ENCODE assay signal across 20 mouse cellular contexts in the genomic region with DNA sequence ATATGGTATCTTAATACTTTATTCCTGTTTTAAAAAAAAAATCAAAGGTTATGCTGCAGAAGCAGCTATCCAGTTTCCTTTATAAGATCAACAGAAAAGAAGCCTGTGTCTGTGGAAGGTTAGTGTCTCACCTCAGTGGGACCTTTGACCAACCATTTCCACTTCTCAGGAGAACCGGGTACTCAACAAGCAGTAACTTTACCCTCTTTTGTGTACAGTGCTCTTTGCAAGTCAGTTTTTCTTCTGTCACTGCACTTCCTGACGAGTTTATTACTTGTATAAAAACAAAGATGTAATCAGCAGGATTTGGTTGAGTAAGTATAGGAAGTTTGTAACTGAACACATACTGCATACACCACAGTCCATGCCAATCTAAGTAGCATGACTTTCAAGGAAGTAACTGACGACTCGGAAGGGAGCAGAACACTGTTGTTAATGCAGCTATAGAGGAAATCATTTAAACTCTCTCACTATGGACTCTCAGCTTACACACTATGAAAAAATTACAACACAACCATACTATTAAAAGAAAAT.
DNase-seq lines count a peak whose midpoint lies in the region; ATAC-seq and TF ChIP-seq lines count a peak whose summit lies in the region.
"Had no signal": no experiment of that assay in that cellular context is flagged by ENCODE, and none has a peak within 500 bp of the region (broad histone marks: within the 10 kb centered on the region; RNA-seq: fewer than 3 reads in every experiment).

No protein-coding gene starts in this region.

- DNase-seq in liver, adult 2 months (ENCODE audit: extremely low read depth, low read depth, low spot score), result peak; percentile 29
- no peak for DNase-seq in liver, embryonic 11.5 days (ENCODE audit: low spot score)
- DNase-seq in large intestine, adult 2 months (ENCODE audit: low read depth, low spot score), result peak; percentile 24
- no peak for DNase-seq in hindbrain, embryonic 14.5 days (ENCODE audit: low spot score)
- DNase-seq: cerebellum, postnatal 10 days; gastrocnemius, postnatal 25 days; heart, postnatal 10 days; layer of hippocampus, postnatal 36 days; liver; right cerebral cortex, postnatal 4 days; thymus, postnatal 4 days had no signal

- H3K79me2 ChIP-seq in liver, adult 2 months (ENCODE audit: control insufficient read depth, insufficient read depth, low read length), result peaks cover 14% of the 10 kb centered on the region

- H3K4me2 ChIP-seq in liver, embryonic 11.5 days, result no peak overlapping the region
- no peak overlapping the region for H3K4me2 ChIP-seq in hindbrain, embryonic 14.5 days (replicated peaks)
- H3K4me2 ChIP-seq in hindbrain, embryonic 13.5 days, result no peak overlapping the region
- H3K4me2 ChIP-seq: forebrain, embryonic 13.5 days; neural tube, embryonic 12.5 days had no signal

- no peaks in the 10 kb centered on the region for H3K9me3 ChIP-seq in liver, embryonic 11.5 days (ENCODE audit: control insufficient read depth, low read length)
- H3K9me3 ChIP-seq in hindbrain, embryonic 14.5 days (ENCODE audit: control insufficient read depth, low read length), result peaks cover 4% of the 10 kb centered on the region; the same call in 1 of the 2 replicates
- no peaks in the 10 kb centered on the region for H3K9me3 ChIP-seq in hindbrain, embryonic 13.5 days
- H3K9me3 ChIP-seq: forebrain, embryonic 13.5 days; G1E; heart, embryonic 10.5 days; midbrain, embryonic 10.5 days; neural tube, embryonic 12.5 days had no signal

- TF ChIP-seq POLR2A in liver, adult 2 months (IDR thresholded peaks at IDR 0.05; ENCODE audit: extremely low read depth, insufficient read depth, low read length), result no peak
- no peak for TF ChIP-seq POLR2A in bone marrow macrophage, adult 2 months (IDR thresholded peaks at IDR 0.05; ENCODE audit: borderline replicate concordance, low read depth, low read length)

- WGBS in liver, adult 2 months, result 46% methylated on average over 4 of the region's 4 CpGs
- 47% methylated on average over 4 of the region's 4 CpGs for WGBS in liver, embryonic 11.5 days
- 22% methylated on average over 4 of the region's 4 CpGs for WGBS in large intestine, adult 2 months
- WGBS in hindbrain, embryonic 14.5 days, result 70% methylated on average over 4 of the region's 4 CpGs
- 81% methylated on average over 4 of the region's 4 CpGs for WGBS in hindbrain, embryonic 13.5 days

- no peak overlapping the region for H3K27ac ChIP-seq in liver, adult 2 months (replicated peaks; ENCODE audit: insufficient read depth, low read depth, low read length)
- no peak overlapping the region for H3K27ac ChIP-seq in liver, embryonic 11.5 days (ENCODE audit: low read depth, low read length)
- peak overlapping the region; percentile 74 for H3K27ac ChIP-seq in bone marrow macrophage, adult 2 months (ENCODE audit: insufficient read depth, low read depth, low read length)
- H3K27ac ChIP-seq in hindbrain, embryonic 14.5 days, result no peak overlapping the region
- H3K27ac ChIP-seq in hindbrain, embryonic 13.5 days, result no peak overlapping the region
- H3K27ac ChIP-seq: forebrain, embryonic 13.5 days; heart, embryonic 10.5 days; hindbrain, postnatal 0 days; midbrain, embryonic 10.5 days; neural tube, embryonic 12.5 days had no signal

- H3K4me3 ChIP-seq in liver, adult 2 months (ENCODE audit: insufficient read depth, low read depth, low read length), result no peak overlapping the region
- no peak overlapping the region for H3K4me3 ChIP-seq in liver, embryonic 11.5 days (ENCODE audit: low read depth, low read length)
- H3K4me3 ChIP-seq in bone marrow macrophage, adult 2 months (ENCODE audit: insufficient read depth, low read length), result no peak overlapping the region
- H3K4me3 ChIP-seq in hindbrain, embryonic 14.5 days (replicated peaks; ENCODE audit: low read length), result no peak overlapping the region
- no peak overlapping the region for H3K4me3 ChIP-seq in hindbrain, embryonic 13.5 days
- H3K4me3 ChIP-seq: forebrain, embryonic 13.5 days; heart, embryonic 10.5 days; midbrain, embryonic 10.5 days; neural tube, embryonic 12.5 days had no signal

- no peak for TF ChIP-seq CTCF in liver, adult 2 months (IDR thresholded peaks at IDR 0.05; ENCODE audit: low read depth, low read length)
- TF ChIP-seq CTCF in bone marrow macrophage, adult 2 months (IDR thresholded peaks at IDR 0.05; ENCODE audit: low read depth, low read length), result no peak

- no peak overlapping the region for H3K9ac ChIP-seq in liver, adult 2 months (ENCODE audit: low read depth, low read length)
- H3K9ac ChIP-seq in liver, embryonic 11.5 days (ENCODE audit: low read depth, low read length), result no peak overlapping the region
- no peak overlapping the region for H3K9ac ChIP-seq in hindbrain, embryonic 14.5 days
- no peak overlapping the region for H3K9ac ChIP-seq in hindbrain, embryonic 13.5 days
- H3K9ac ChIP-seq: forebrain, embryonic 13.5 days; neural tube, embryonic 12.5 days had no signal

- H3K36me3 ChIP-seq in liver, adult 2 months (ENCODE audit: control insufficient read depth, insufficient read depth, low read length), result no peaks in the 10 kb centered on the region
- H3K36me3 ChIP-seq in liver, embryonic 11.5 days (ENCODE audit: control insufficient read depth, insufficient read depth, low read length), result no peaks in the 10 kb centered on the region
- H3K36me3 ChIP-seq in hindbrain, embryonic 14.5 days (replicated peaks; ENCODE audit: control insufficient read depth, insufficient read depth), result 0 out of 2 replicates have a peak, but pooled peaks cover 5% of the 10 kb centered on the region
- H3K36me3 ChIP-seq in hindbrain, embryonic 13.5 days, result peaks cover 9% of the 10 kb centered on the region; the same call in 1 of the 2 replicates
- H3K36me3 ChIP-seq: midbrain, embryonic 10.5 days; neural tube, embryonic 12.5 days had no signal

- H3K4me1 ChIP-seq in liver, adult 2 months (ENCODE audit: control insufficient read depth, insufficient read depth, low read length), result no peaks in the 10 kb centered on the region; the same call in 1 of the 2 replicates
- no peaks in the 10 kb centered on the region for H3K4me1 ChIP-seq in liver, embryonic 11.5 days (replicated peaks; ENCODE audit: control insufficient read depth, insufficient read depth, low read length)
- H3K4me1 ChIP-seq in bone marrow macrophage, adult 2 months (ENCODE audit: control insufficient read depth, insufficient read depth, low read length), result peaks cover 24% of the 10 kb centered on the region
- no peaks in the 10 kb centered on the region for H3K4me1 ChIP-seq in hindbrain, embryonic 14.5 days (replicated peaks; ENCODE audit: control insufficient read depth, insufficient read depth, low read length)
- H3K4me1 ChIP-seq in hindbrain, embryonic 13.5 days (replicated peaks), result no peaks in the 10 kb centered on the region
- H3K4me1 ChIP-seq: forebrain, embryonic 13.5 days; midbrain, embryonic 10.5 days; neural tube, embryonic 12.5 days had no signal

- no peak for ATAC-seq in liver, embryonic 11.5 days (replicated peaks; ENCODE audit: low FRiP score)
- ATAC-seq in hindbrain, embryonic 14.5 days (ENCODE audit: low FRiP score), result no peak
- no peak for ATAC-seq in hindbrain, embryonic 13.5 days (ENCODE audit: low FRiP score)
- ATAC-seq in erythroid progenitor cell, adult 5-6 weeks (replicated peaks; ENCODE audit: low FRiP score, poor library complexity, severe bottlenecking), result no peak
- ATAC-seq: forebrain, embryonic 13.5 days; hindbrain, postnatal 0 days had no signal

- no peaks in the 10 kb centered on the region for H3K27me3 ChIP-seq in liver, adult 2 months (ENCODE audit: control insufficient read depth, insufficient read depth, low read length)
- H3K27me3 ChIP-seq in liver, embryonic 11.5 days (replicated peaks; ENCODE audit: control insufficient read depth, insufficient read depth, low read length), result no peaks in the 10 kb centered on the region
- no peaks in the 10 kb centered on the region for H3K27me3 ChIP-seq in hindbrain, embryonic 14.5 days (ENCODE audit: control insufficient read depth, insufficient read depth, low read length)
- no peaks in the 10 kb centered on the region for H3K27me3 ChIP-seq in hindbrain, embryonic 13.5 days
- H3K27me3 ChIP-seq: forebrain, embryonic 13.5 days; neural tube, embryonic 12.5 days had no signal

Comparison
In these comparisons a context has a peak if more than half of its experiments do, and no peak if none do; other contexts are left out.
1. DNase-seq: peak in liver, adult 2 months (single experiment) and large intestine, adult 2 months (single experiment); none in liver, embryonic 11.5 days (single experiment) and hindbrain, embryonic 14.5 days (single experiment).